Mouse (Mus musculus) CD8-positive naive resting alpha-beta T cell, adult 2 months (primary cell): ENCODE data around the gene Ush1g.

Experiments used
- DNase-seq, 2 experiments: peaks; one replicate each; pipeline ENCODE4 v3.0.0; 2022; ENCODE audit warnings: low read depth in 2 of 2, low spot score in 2 of 2

Gene Ush1g

GRCm38 (mm10) chr11:115335223-115335622 is 13.4 kb upstream of the Ush1g start:
- DNase-seq = no peak

- no peak for DNase-seq
Measured at GRCm38 (mm10) chr11:115334531-115334930, 12.7 kb upstream of the Ush1g start, which contains the start of gene Otop3. Otop3 (plus strand) TSS chr11:115334731.

- DNase-seq = peak in 1 of 2 experiments; percentile 39
Measured at GRCm38 (mm10) chr11:115329339-115329738, 7.5 kb upstream of the Ush1g start.

GRCm38 (mm10) chr11:115326730-115327129 is 4.9 kb upstream of the Ush1g start:
- DNase-seq = no peak

GRCm38 (mm10) chr11:115323354-115323753 is 1.5 kb upstream of the Ush1g start:
- DNase-seq = no peak

GRCm38 (mm10) chr11:115319704-115320383 is 2.0 kb downstream of the Ush1g start:
- no peak for DNase-seq

- DNase-seq = no peak
Measured at GRCm38 (mm10) chr11:115318245-115319027, 3.4 kb downstream of the Ush1g start.

- DNase-seq = no peak
Measured at GRCm38 (mm10) chr11:115317204-115317603, 4.6 kb downstream of the Ush1g start.

- DNase-seq = no peak
Measured at GRCm38 (mm10) chr11:115314249-115314648, 7.6 kb downstream of the Ush1g start.

GRCm38 (mm10) chr11:115308781-115309180 is 13.1 kb downstream of the Ush1g start:
- DNase-seq = no peak

GRCm38 (mm10) chr11:115306863-115307262 is 15.0 kb downstream of the Ush1g start, which contains the start of gene Otop2:
Otop2 (plus strand) TSS chr11:115307163.
- DNase-seq = no peak

GRCm38 (mm10) chr11:115303167-115303566 is 18.7 kb downstream of the Ush1g start:
- DNase-seq = no peak

GRCm38 (mm10) chr11:115301351-115301750 is 20.5 kb downstream of the Ush1g start:
- no peak for DNase-seq

GRCm38 (mm10) chr11:115300745-115301144 is 21.1 kb downstream of the Ush1g start:
- no peak for DNase-seq

- DNase-seq = no peak
Measured at GRCm38 (mm10) chr11:115298160-115298559, 23.7 kb downstream of the Ush1g start.

GRCm38 (mm10) chr11:115297214-115297826 is 24.5 kb downstream of the Ush1g start, which contains the start of gene Fads6:
Fads6 (minus strand) TSS chr11:115297663.
- peak; percentile 65 to 66 for DNase-seq

GRCm38 (mm10) chr11:115296471-115297210 is 25.2 kb downstream of the Ush1g start:
- no peak for DNase-seq

GRCm38 (mm10) chr11:115295939-115296338 is 25.9 kb downstream of the Ush1g start:
- DNase-seq = no peak

- no peak for DNase-seq
Measured at GRCm38 (mm10) chr11:115292631-115293375, 29.0 kb downstream of the Ush1g start.

- DNase-seq = no peak
Measured at GRCm38 (mm10) chr11:115291503-115291902, 30.3 kb downstream of the Ush1g start.
